Mouse (Mus musculus) heart, embryonic 13.5 days (tissue): ENCODE results near the gene Sez6l. TPM values are rescaled to one million over a fixed set of nuclear protein-coding genes. Genes with fewer than 3 reads are reported as not detected.

Source experiments
- ATAC-seq: fragments of 200-750 bp; cut with Nextera tagmentation; 2 replicates; pipeline ENCODE4 v1.8.0; 2017; ENCODE audit warnings: moderate TSS enrichment; ENCODE audit not compliant: insufficient number of reproducible peaks, low FRiP score, low TSS enrichment; ENCODE audit errors: extremely low read depth
- H3K27ac ChIP-seq: fragments of 300-500 bp; sonication (generic); replicated peaks from 2 replicates; pipeline ENCODE4 v1.5.1; 2015; ENCODE audit warnings: moderate library complexity, mild to moderate bottlenecking, inconsistent platforms
- H3K27me3 ChIP-seq: fragments of 300-500 bp; sonication (generic); replicated peaks from 2 replicates; pipeline ENCODE4 v1.6.1; 2015; ENCODE audit warnings: mild to moderate bottlenecking, inconsistent platforms
- H3K36me3 ChIP-seq: fragments of 300-500 bp; sonication (generic); 2 replicates; pipeline ENCODE4 v1.6.1; 2015; ENCODE audit warnings: mild to moderate bottlenecking, inconsistent platforms
- H3K4me1 ChIP-seq: fragments of 300-500 bp; sonication (generic); 2 replicates; pipeline ENCODE4 v1.6.1; 2015; ENCODE audit warnings: inconsistent platforms
- H3K4me2 ChIP-seq: fragments of 300-500 bp; sonication (generic); 2 replicates; pipeline ENCODE4 v1.6.1; 2015; ENCODE audit warnings: inconsistent platforms, mild to moderate bottlenecking, moderate library complexity
- H3K4me3 ChIP-seq: fragments of 300-500 bp; sonication (generic); 2 replicates; pipeline ENCODE4 v1.5.1; 2015; ENCODE audit warnings: moderate library complexity, mild to moderate bottlenecking, inconsistent platforms
- H3K9ac ChIP-seq: fragments of 300-500 bp; sonication (generic); 2 replicates; pipeline ENCODE4 v1.6.1; 2015; ENCODE audit warnings: inconsistent platforms, mild to moderate bottlenecking, moderate library complexity
- H3K9me3 ChIP-seq: fragments of 300-500 bp; sonication (generic); 2 replicates; pipeline ENCODE4 v1.6.1; 2016; ENCODE audit warnings: inconsistent platforms
- WGBS: fragments of 180-500 bp; shearing (Covaris S2); methylation state at CpG from one replicate; pipeline ENCODE4 v1.1.7; 2015; ENCODE audit warnings: mixed read lengths; 5-methylcytosine and 5-hydroxymethylcytosine counted together
- polyA plus RNA-seq: library from polyadenylated mRNA; unstranded; fragments of >200 nt; fragmentation: Nextera tagmentation; extraction: Ambion mirVana; gene quantifications from 2 replicates; pipeline ENCODE4 v1.2.1, GENCODE M21; 2015

Gene Sez6l
- polyA plus RNA-seq, 1 experiment from 2014 or later, result 0.33 TPM

DNA sequence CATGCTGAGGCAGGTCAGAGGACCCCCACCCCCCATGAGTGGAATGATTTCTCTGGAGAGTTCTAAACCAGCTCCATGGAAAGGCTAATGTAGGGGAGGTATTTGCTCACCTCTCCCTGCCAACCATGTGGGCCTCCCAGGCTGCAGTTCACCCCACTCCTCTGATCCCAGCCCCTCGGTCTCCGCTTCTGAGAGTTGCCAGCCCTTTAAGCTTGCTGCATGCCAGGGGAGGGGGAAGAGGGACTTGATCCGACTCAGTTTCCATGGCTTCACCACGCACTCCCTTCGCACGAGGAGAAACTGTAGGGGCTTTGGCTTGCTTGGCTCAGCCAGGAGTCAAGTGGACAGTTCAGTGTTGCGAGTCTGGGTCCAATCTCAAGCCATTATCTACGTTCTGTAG lies 45.9 kb downstream of the Sez6l start:
- H3K9me3 ChIP-seq, result peaks cover 7% of the 10 kb centered on the region
- 63% methylated on average over 8 of the region's 8 CpGs for WGBS
- H3K4me2 ChIP-seq, result no peak overlapping the region
- no peak overlapping the region for H3K4me3 ChIP-seq
- ATAC-seq, result no peak
- peaks cover 18% of the 10 kb centered on the region for H3K4me1 ChIP-seq
- no peaks in the 10 kb centered on the region for H3K36me3 ChIP-seq
- H3K9ac ChIP-seq, result no peak overlapping the region
- H3K27ac ChIP-seq, result no peak overlapping the region
- H3K27me3 ChIP-seq, result peaks cover 65% of the 10 kb centered on the region

- H3K9ac ChIP-seq, result no peak overlapping the region
- H3K4me1 ChIP-seq, result peaks cover 28% of the 10 kb centered on the region
- 70% methylated on average over 19 of the region's 19 CpGs for WGBS
- no peak overlapping the region for H3K4me2 ChIP-seq
- no peaks in the 10 kb centered on the region for H3K36me3 ChIP-seq
- ATAC-seq, result no peak
- H3K9me3 ChIP-seq, result no peaks in the 10 kb centered on the region
- H3K27ac ChIP-seq, result no peak overlapping the region
- H3K27me3 ChIP-seq, result peaks cover 30% of the 10 kb centered on the region
- H3K4me3 ChIP-seq, result no peak overlapping the region
Measured at GRCm38 (mm10) chr5:112526936-112527335, 50.0 kb downstream of the Sez6l start.

GRCm38 (mm10) chr5:112526435-112526834 lies 50.5 kb downstream of the Sez6l start:
- WGBS, result 45% methylated on average over 7 of the region's 7 CpGs
- no peak overlapping the region for H3K4me3 ChIP-seq
- ATAC-seq, result 0 out of 2 replicates have a peak, but pooled peaks have one; percentile 10
- no peaks in the 10 kb centered on the region for H3K9me3 ChIP-seq
- no peak overlapping the region for H3K27ac ChIP-seq
- H3K36me3 ChIP-seq, result no peaks in the 10 kb centered on the region
- H3K4me2 ChIP-seq, result no peak overlapping the region
- peaks cover 33% of the 10 kb centered on the region for H3K4me1 ChIP-seq
- peaks cover 28% of the 10 kb centered on the region for H3K27me3 ChIP-seq
- H3K9ac ChIP-seq, result no peak overlapping the region

GRCm38 (mm10) chr5:112525980-112526379 lies 51.0 kb downstream of the Sez6l start:
- Histone ChIP-seq H3K9me3 (no peaks in the 10 kb centered on the region), H3K27ac (no peak overlapping the region), H3K36me3 (no peaks in the 10 kb centered on the region), H3K27me3 (peaks cover 28% of the 10 kb centered on the region), H3K4me2 (no peak overlapping the region), H3K4me1 (peaks cover 37% of the 10 kb centered on the region), H3K4me3 (no peak overlapping the region), H3K9ac (no peak overlapping the region)
- no peak for ATAC-seq
- 68% methylated on average over 3 of the region's 3 CpGs for WGBS

- peaks cover 43% of the 10 kb centered on the region for H3K4me1 ChIP-seq
- no peak overlapping the region for H3K9ac ChIP-seq
- H3K36me3 ChIP-seq, result no peaks in the 10 kb centered on the region
- H3K4me2 ChIP-seq, result no peak overlapping the region
- ATAC-seq, result no peak
- no peak overlapping the region for H3K27ac ChIP-seq
- no peak overlapping the region for H3K4me3 ChIP-seq
- no peaks in the 10 kb centered on the region for H3K9me3 ChIP-seq
- 27% methylated on average over 5 of the region's 5 CpGs for whole genome bisulfite sequencing
- H3K27me3 ChIP-seq, result peaks cover 28% of the 10 kb centered on the region
Measured at GRCm38 (mm10) chr5:112525271-112525670, 51.7 kb downstream of the Sez6l start.

DNA sequence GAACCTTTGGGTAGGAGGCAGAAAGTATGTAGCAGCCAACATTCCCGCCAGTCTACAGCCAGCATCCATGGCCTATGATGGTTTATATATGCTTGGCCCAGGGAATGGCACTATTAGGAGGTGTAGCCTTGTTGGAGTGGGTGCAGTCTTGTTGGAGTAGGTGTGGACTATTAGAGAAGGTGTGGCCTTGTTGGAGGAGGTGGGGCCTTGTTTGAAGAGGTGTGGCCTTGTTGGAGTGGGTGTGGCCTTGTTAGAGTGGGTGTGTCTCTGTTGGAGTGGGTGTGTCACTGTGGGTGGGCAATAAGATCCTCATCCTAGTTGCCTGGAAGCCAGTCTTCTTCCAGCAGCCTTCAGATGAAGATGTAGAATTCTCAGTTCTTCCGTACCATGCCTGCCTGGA lies 53.2 kb downstream of the Sez6l start:
- H3K36me3 ChIP-seq, result no peaks in the 10 kb centered on the region
- H3K4me1 ChIP-seq, result peaks cover 43% of the 10 kb centered on the region
- H3K4me3 ChIP-seq, result no peak overlapping the region
- no peak overlapping the region for H3K9ac ChIP-seq
- 94% methylated on average over 2 of the region's 2 CpGs for WGBS
- no peak for ATAC-seq
- H3K9me3 ChIP-seq, result no peaks in the 10 kb centered on the region
- no peak overlapping the region for H3K4me2 ChIP-seq
- no peak overlapping the region for H3K27ac ChIP-seq
- H3K27me3 ChIP-seq, result peaks cover 32% of the 10 kb centered on the region

DNA sequence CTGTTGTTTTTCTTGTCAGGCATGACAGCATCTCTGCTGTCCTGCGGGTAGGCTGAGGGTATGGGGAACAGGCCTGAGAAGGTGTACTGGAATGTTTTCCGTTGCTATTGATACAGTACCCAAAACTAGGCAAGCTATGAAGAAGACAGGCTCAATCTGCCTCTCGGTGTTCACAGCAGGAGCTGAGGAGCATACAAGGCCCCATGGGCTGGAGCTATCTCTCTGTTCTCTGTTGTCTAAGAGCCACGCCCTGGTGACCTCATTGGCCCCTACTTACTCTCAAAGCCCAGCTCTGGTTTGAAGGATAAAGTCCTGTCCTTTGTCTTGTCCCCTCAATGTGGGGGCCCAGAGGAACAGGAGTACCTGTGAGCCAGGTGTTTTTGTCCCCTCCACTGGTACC lies 53.7 kb downstream of the Sez6l start:
- no peak overlapping the region for H3K27ac ChIP-seq
- H3K9ac ChIP-seq, result no peak overlapping the region
- H3K4me3 ChIP-seq, result no peak overlapping the region
- H3K4me2 ChIP-seq, result no peak overlapping the region
- H3K4me1 ChIP-seq, result peaks cover 43% of the 10 kb centered on the region
- no peaks in the 10 kb centered on the region for H3K9me3 ChIP-seq
- no peak for ATAC-seq
- no peaks in the 10 kb centered on the region for H3K36me3 ChIP-seq
- peaks cover 32% of the 10 kb centered on the region for H3K27me3 ChIP-seq
- 71% methylated on average over 4 of the region's 4 CpGs for WGBS

GRCm38 (mm10) chr5:112521703-112522527 lies 55.1 kb downstream of the Sez6l start:
- Histone ChIP-seq H3K4me1 (peaks cover 42% of the 10 kb centered on the region), H3K9me3 (no peaks in the 10 kb centered on the region), H3K27me3 (peaks cover 36% of the 10 kb centered on the region), H3K4me3 (no peak overlapping the region), H3K36me3 (no peaks in the 10 kb centered on the region), H3K9ac (0 out of 2 replicates have a peak overlapping the region, but pooled peaks have one; percentile 10), H3K27ac (no peak overlapping the region), H3K4me2 (peak overlapping the region; percentile 38)
- 15% methylated on average over 19 of the region's 19 CpGs for WGBS
- no peak for ATAC-seq

DNA sequence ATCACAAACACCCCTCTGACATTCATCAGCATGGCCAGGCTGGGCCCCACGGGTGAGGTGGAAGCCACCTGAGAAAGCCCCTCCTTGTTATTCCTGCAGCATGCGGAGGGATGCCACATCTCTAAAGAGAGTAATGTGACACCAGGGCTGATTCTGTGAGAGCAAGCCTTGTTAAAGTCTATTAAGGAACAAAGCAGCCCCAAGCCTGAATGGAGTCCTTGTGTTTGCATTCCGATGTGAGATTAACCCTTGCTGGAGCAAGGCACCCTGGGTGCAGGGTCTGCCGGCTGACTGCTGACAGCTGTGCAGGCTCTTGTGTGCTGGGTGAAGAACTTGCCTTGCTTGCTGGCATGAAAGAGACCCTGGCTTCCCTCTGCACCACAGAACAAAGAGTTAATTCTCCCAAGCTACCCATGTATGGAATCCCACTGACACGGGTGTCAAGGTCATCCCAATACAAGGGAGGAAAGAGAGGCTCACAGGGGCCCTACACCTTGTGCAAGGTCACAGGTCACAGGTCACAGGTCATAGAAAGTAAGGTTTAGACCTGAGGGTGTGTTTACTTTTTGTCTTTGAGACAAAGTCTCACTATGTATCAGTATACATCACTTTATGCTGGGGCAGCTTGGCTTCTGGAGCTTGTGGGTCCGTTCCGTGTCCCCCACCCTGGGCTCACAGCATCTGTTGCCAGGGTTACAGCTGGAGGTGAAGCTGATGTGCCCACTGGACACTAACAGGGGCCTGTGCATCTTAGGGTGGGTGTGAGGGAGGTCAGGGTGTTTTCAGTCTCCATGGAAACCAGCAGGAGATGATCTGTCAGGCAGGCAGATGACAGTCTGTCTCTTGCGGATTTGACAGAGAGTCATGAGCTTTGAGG lies 55.9 kb downstream of the Sez6l start:
- 18% methylated on average over 8 of the region's 8 CpGs for WGBS
- ATAC-seq, result no peak

GRCm38 (mm10) chr5:112518773-112519172 lies 58.2 kb downstream of the Sez6l start:
- H3K9ac ChIP-seq, result no peak overlapping the region
- no peak for ATAC-seq
- 0 out of 2 replicates have a peak, but pooled peaks cover 3% of the 10 kb centered on the region for H3K9me3 ChIP-seq
- WGBS, result 72% methylated on average over 2 of the region's 2 CpGs
- peaks cover 18% of the 10 kb centered on the region for H3K4me1 ChIP-seq
- H3K4me2 ChIP-seq, result no peak overlapping the region
- H3K4me3 ChIP-seq, result no peak overlapping the region
- no peak overlapping the region for H3K27ac ChIP-seq
- H3K36me3 ChIP-seq, result no peaks in the 10 kb centered on the region
- peaks cover 36% of the 10 kb centered on the region for H3K27me3 ChIP-seq

More for the DNA sequence above, 55.9 kb downstream of the Sez6l start:
- Histone ChIP-seq H3K4me3 (no peak overlapping the region), H3K27ac (no peak overlapping the region), H3K4me2 (no peak overlapping the region), H3K27me3 (peaks cover 36% of the 10 kb centered on the region), H3K9ac (no peak overlapping the region), H3K9me3 (0 out of 2 replicates have a peak, but pooled peaks cover 3% of the 10 kb centered on the region), H3K4me1 (peaks cover 34% of the 10 kb centered on the region), H3K36me3 (no peaks in the 10 kb centered on the region)

- H3K27ac ChIP-seq, result no peak overlapping the region
- no peak overlapping the region for H3K4me2 ChIP-seq
- 77% methylated on average over 9 of the region's 9 CpGs for WGBS
- ATAC-seq, result no peak
- H3K27me3 ChIP-seq, result peaks cover 36% of the 10 kb centered on the region
- peaks cover 18% of the 10 kb centered on the region for H3K4me1 ChIP-seq
- 0 out of 2 replicates have a peak, but pooled peaks cover 3% of the 10 kb centered on the region for H3K9me3 ChIP-seq
- H3K36me3 ChIP-seq, result no peaks in the 10 kb centered on the region
- H3K9ac ChIP-seq, result no peak overlapping the region
- H3K4me3 ChIP-seq, result no peak overlapping the region
Measured at GRCm38 (mm10) chr5:112517454-112517853, 59.5 kb downstream of the Sez6l start.
